Mouse (Mus musculus) intestine, embryonic 15.5 days (tissue): ENCODE results near the gene Rftn1. TPM values are rescaled to one million over a fixed set of nuclear protein-coding genes. Genes with fewer than 3 reads are reported as not detected.
A peak's percentile ranks its signal among the peaks of the same experiment; 100 is the strongest.

Experiments
- ATAC-seq: fragments of 200-750 bp; cut with Nextera tagmentation; 2 replicates; pipeline ENCODE4 v1.8.0; 2017; ENCODE audit warnings: moderate TSS enrichment, moderate library complexity
- H3K27ac ChIP-seq: fragments of 300-500 bp; sonication (generic); 2 replicates; pipeline ENCODE4 v1.5.1; 2015; ENCODE audit warnings: mild to moderate bottlenecking, inconsistent platforms
- H3K27me3 ChIP-seq: fragments of 300-500 bp; sonication (generic); replicated peaks from 2 replicates; pipeline ENCODE4 v1.6.1; 2015; ENCODE audit warnings: inconsistent platforms
- H3K36me3 ChIP-seq: fragments of 300-500 bp; sonication (generic); 2 replicates; pipeline ENCODE4 v1.6.1; 2015; ENCODE audit warnings: inconsistent platforms
- H3K4me1 ChIP-seq: fragments of 300-500 bp; sonication (generic); replicated peaks from 2 replicates; pipeline ENCODE4 v1.6.1; 2015; ENCODE audit warnings: inconsistent platforms
- H3K4me2 ChIP-seq: fragments of 300-500 bp; sonication (generic); replicated peaks from 2 replicates; pipeline ENCODE4 v1.6.1; 2015; ENCODE audit warnings: mild to moderate bottlenecking, inconsistent platforms
- H3K4me3 ChIP-seq: fragments of 300-500 bp; sonication (generic); replicated peaks from 2 replicates; pipeline ENCODE4 v1.5.1; 2015; ENCODE audit warnings: inconsistent platforms
- H3K9ac ChIP-seq: fragments of 300-500 bp; sonication (generic); 2 replicates; pipeline ENCODE4 v1.6.1; 2015; ENCODE audit warnings: inconsistent platforms
- H3K9me3 ChIP-seq: fragments of 300-500 bp; sonication (generic); 2 replicates; pipeline ENCODE4 v1.6.1; 2016; ENCODE audit warnings: inconsistent platforms
- WGBS: fragments of 180-500 bp; shearing (Covaris S2); methylation state at CpG from one replicate; pipeline ENCODE4 v1.1.7; 2015; 5-methylcytosine and 5-hydroxymethylcytosine counted together
- polyA plus RNA-seq: library from polyadenylated mRNA; unstranded; fragments of >200 nt; fragmentation: Nextera tagmentation; extraction: Ambion mirVana; gene quantifications from 2 replicates; pipeline ENCODE4 v1.2.1, GENCODE M21; 2015

Rftn1 gene
- polyA plus RNA-seq, 1 experiment from 2014 or later = 10.1 TPM

GRCm38 (mm10) chr17:50196005-50196672 lies 5.7 kb upstream of the Rftn1 start:
- WGBS = 29% methylated on average over 10 of the region's 10 CpGs
- peaks cover 6% of the 10 kb centered on the region for H3K27me3 ChIP-seq
- no peak overlapping the region for H3K4me3 ChIP-seq
- H3K4me1 ChIP-seq = no peaks in the 10 kb centered on the region
- no peak overlapping the region for H3K27ac ChIP-seq
- H3K36me3 ChIP-seq = no peaks in the 10 kb centered on the region
- H3K9ac ChIP-seq = no peak overlapping the region
- H3K9me3 ChIP-seq = no peaks in the 10 kb centered on the region
- H3K4me2 ChIP-seq = no peak overlapping the region
- no peak for ATAC-seq

GRCm38 (mm10) chr17:50195399-50195798 lies 4.9 kb upstream of the Rftn1 start:
- Histone ChIP-seq H3K4me2 (no peak overlapping the region), H3K36me3 (no peaks in the 10 kb centered on the region), H3K9ac (no peak overlapping the region), H3K9me3 (no peaks in the 10 kb centered on the region), H3K27ac (no peak overlapping the region), H3K4me1 (peaks cover 3% of the 10 kb centered on the region; the same call in 1 of the 2 replicates), H3K27me3 (peaks cover 13% of the 10 kb centered on the region), H3K4me3 (no peak overlapping the region)
- ATAC-seq = no peak
- 98% methylated on average over 7 of the region's 7 CpGs for WGBS

- no peak for ATAC-seq
- no peak overlapping the region for H3K27ac ChIP-seq
- peaks cover 8% of the 10 kb centered on the region; the same call in 1 of the 2 replicates for H3K4me1 ChIP-seq
- no peak overlapping the region for H3K4me3 ChIP-seq
- peaks cover 22% of the 10 kb centered on the region for H3K27me3 ChIP-seq
- 65% methylated on average over 3 of the region's 3 CpGs for WGBS
- H3K9ac ChIP-seq = no peak overlapping the region
- H3K36me3 ChIP-seq = no peaks in the 10 kb centered on the region
- no peak overlapping the region for H3K4me2 ChIP-seq
- no peaks in the 10 kb centered on the region for H3K9me3 ChIP-seq
Measured at GRCm38 (mm10) chr17:50194541-50194940, 4.1 kb upstream of the Rftn1 start.

GRCm38 (mm10) chr17:50193653-50194052 lies 3.2 kb upstream of the Rftn1 start:
- WGBS = 47% methylated on average over 3 of the region's 3 CpGs
- H3K4me1 ChIP-seq = peaks cover 8% of the 10 kb centered on the region; the same call in 1 of the 2 replicates
- H3K27ac ChIP-seq = no peak overlapping the region
- no peak for ATAC-seq
- H3K27me3 ChIP-seq = peaks cover 25% of the 10 kb centered on the region
- H3K36me3 ChIP-seq = no peaks in the 10 kb centered on the region
- no peak overlapping the region for H3K9ac ChIP-seq
- no peaks in the 10 kb centered on the region for H3K9me3 ChIP-seq
- no peak overlapping the region for H3K4me3 ChIP-seq
- no peak overlapping the region for H3K4me2 ChIP-seq

GRCm38 (mm10) chr17:50192376-50192940 lies 2.0 kb upstream of the Rftn1 start:
- no peak overlapping the region for H3K9ac ChIP-seq
- no peak for ATAC-seq
- no peak overlapping the region for H3K27ac ChIP-seq
- no peaks in the 10 kb centered on the region for H3K36me3 ChIP-seq
- H3K9me3 ChIP-seq = no peaks in the 10 kb centered on the region
- H3K4me3 ChIP-seq = no peak overlapping the region
- H3K4me2 ChIP-seq = no peak overlapping the region
- WGBS = 62% methylated on average over 10 of the region's 10 CpGs
- peaks cover 8% of the 10 kb centered on the region; the same call in 1 of the 2 replicates for H3K4me1 ChIP-seq
- peaks cover 25% of the 10 kb centered on the region for H3K27me3 ChIP-seq

- 55% methylated on average over 9 of the region's 9 CpGs for WGBS
- Histone ChIP-seq H3K9me3 (no peaks in the 10 kb centered on the region), H3K9ac (no peak overlapping the region), H3K36me3 (no peaks in the 10 kb centered on the region), H3K4me2 (no peak overlapping the region), H3K4me1 (peaks cover 8% of the 10 kb centered on the region; the same call in 1 of the 2 replicates), H3K4me3 (no peak overlapping the region), H3K27ac (no peak overlapping the region), H3K27me3 (peaks cover 25% of the 10 kb centered on the region)
- no peak for ATAC-seq
Measured at GRCm38 (mm10) chr17:50191318-50191957, 964 bp upstream of the Rftn1 start.

- H3K4me2 ChIP-seq = peak overlapping the region; percentile 95
- H3K9ac ChIP-seq = peak overlapping the region; percentile 50
- ATAC-seq = peak; percentile 73
- H3K4me3 ChIP-seq = peak overlapping the region; percentile 66
- no peaks in the 10 kb centered on the region for H3K36me3 ChIP-seq
- WGBS = 3% methylated on average over 24 of the region's 24 CpGs
- peaks cover 8% of the 10 kb centered on the region; the same call in 1 of the 2 replicates for H3K4me1 ChIP-seq
- no peaks in the 10 kb centered on the region for H3K9me3 ChIP-seq
- H3K27me3 ChIP-seq = peaks cover 25% of the 10 kb centered on the region
- no peak overlapping the region for H3K27ac ChIP-seq
Measured at GRCm38 (mm10) chr17:50189381-50190012, 977 bp downstream of the Rftn1 start.

- H3K36me3 ChIP-seq = no peaks in the 10 kb centered on the region
- WGBS = 74% methylated on average over 12 of the region's 12 CpGs
- H3K9ac ChIP-seq = no peak overlapping the region
- H3K27me3 ChIP-seq = peaks cover 25% of the 10 kb centered on the region
- H3K4me3 ChIP-seq = peak overlapping the region; percentile 66; the same call in 1 of the 2 replicates
- H3K4me2 ChIP-seq = peak overlapping the region; percentile 95
- ATAC-seq = 0 out of 2 replicates have a peak, but pooled peaks have one; percentile 11
- H3K9me3 ChIP-seq = no peaks in the 10 kb centered on the region
- no peak overlapping the region for H3K27ac ChIP-seq
- peaks cover 8% of the 10 kb centered on the region; the same call in 1 of the 2 replicates for H3K4me1 ChIP-seq
Measured at GRCm38 (mm10) chr17:50188662-50189345, 1.7 kb downstream of the Rftn1 start.

- no peak overlapping the region for H3K4me2 ChIP-seq
- peaks cover 14% of the 10 kb centered on the region for H3K27me3 ChIP-seq
- no peak overlapping the region for H3K9ac ChIP-seq
- no peak for ATAC-seq
- H3K4me3 ChIP-seq = no peak overlapping the region
- peaks cover 7% of the 10 kb centered on the region; the same call in 1 of the 2 replicates for H3K4me1 ChIP-seq
- no peaks in the 10 kb centered on the region for H3K9me3 ChIP-seq
- no peak overlapping the region for H3K27ac ChIP-seq
- WGBS = 82% methylated on average over 5 of the region's 5 CpGs
- H3K36me3 ChIP-seq = no peaks in the 10 kb centered on the region
Measured at GRCm38 (mm10) chr17:50185616-50186015, 4.9 kb downstream of the Rftn1 start.

- 0 out of 2 replicates have a peak, but pooled peaks cover 3% of the 10 kb centered on the region for H3K4me1 ChIP-seq
- 78% methylated on average over 4 of the region's 4 CpGs for WGBS
Measured at GRCm38 (mm10) chr17:50185083-50185482, 5.4 kb downstream of the Rftn1 start.

GRCm38 (mm10) chr17:50184217-50185038 lies 6.0 kb downstream of the Rftn1 start:
- Histone ChIP-seq H3K36me3 (no peaks in the 10 kb centered on the region), H3K4me1 (no peaks in the 10 kb centered on the region), H3K4me2 (no peak overlapping the region), H3K27ac (no peak overlapping the region), H3K4me3 (no peak overlapping the region), H3K9ac (no peak overlapping the region), H3K27me3 (peaks cover 2% of the 10 kb centered on the region; the same call in 1 of the 2 replicates), H3K9me3 (no peaks in the 10 kb centered on the region)
- no peak for ATAC-seq
- WGBS = 84% methylated on average over 12 of the region's 12 CpGs

More at GRCm38 (mm10) chr17:50185083-50185482, 5.4 kb downstream of the Rftn1 start:
- Histone ChIP-seq H3K9ac (no peak overlapping the region), H3K27ac (no peak overlapping the region), H3K4me2 (no peak overlapping the region), H3K27me3 (peaks cover 8% of the 10 kb centered on the region), H3K4me3 (no peak overlapping the region), H3K9me3 (no peaks in the 10 kb centered on the region), H3K36me3 (no peaks in the 10 kb centered on the region)
- ATAC-seq = no peak
